Mouse (Mus musculus): ENCODE data around the gene Agap3. TPM values are rescaled to one million over a fixed set of nuclear protein-coding genes. Genes with fewer than 3 reads are reported as not detected.
A peak's percentile ranks its signal among the peaks of the same experiment; 100 is the strongest.

Gene Agap3
- total RNA-seq, 2 experiments from 2014 or later: 83.0 to 83.1 TPM

DNA sequence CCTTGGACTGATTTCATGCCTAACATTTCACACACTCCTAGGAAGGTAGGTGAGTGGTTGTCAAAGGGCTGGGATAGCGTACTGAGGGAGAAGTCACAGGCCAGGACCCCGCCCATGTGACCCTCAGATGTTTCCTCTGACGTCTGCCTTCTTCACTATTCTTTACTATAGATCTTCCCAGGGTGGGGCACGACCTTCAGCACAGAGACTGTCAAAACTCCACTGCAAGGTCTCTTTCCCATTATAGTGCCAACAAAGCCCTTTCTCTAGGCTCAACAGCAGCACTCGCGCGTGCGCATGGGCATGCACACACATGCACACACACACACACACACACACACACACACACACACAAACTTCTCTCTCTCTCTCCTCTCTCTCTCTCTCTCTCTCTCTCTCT, 71.8 kb downstream of the Agap3 start:
- no peak for DNase-seq

DNA sequence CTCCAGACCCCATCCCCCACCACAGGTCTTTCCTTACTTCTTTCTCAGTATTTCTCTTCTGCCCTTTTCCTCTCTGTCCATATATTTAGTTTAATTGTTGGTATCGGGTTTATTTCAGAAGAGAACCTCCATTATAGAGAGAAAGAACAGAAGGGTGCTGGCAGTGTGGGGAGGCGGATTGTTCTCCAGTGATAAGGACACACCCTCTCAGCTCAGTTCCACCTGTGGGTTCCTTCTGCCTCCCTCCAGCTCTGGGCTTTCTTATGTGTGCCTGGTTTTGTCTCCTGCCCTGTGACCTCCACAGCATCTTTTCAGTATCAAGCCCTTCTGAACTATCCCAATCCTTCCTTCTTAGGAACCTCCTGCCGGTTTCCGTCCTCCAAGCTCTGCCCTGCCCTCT, 72.5 kb downstream of the Agap3 start:
- DNase-seq: no peak

DNA sequence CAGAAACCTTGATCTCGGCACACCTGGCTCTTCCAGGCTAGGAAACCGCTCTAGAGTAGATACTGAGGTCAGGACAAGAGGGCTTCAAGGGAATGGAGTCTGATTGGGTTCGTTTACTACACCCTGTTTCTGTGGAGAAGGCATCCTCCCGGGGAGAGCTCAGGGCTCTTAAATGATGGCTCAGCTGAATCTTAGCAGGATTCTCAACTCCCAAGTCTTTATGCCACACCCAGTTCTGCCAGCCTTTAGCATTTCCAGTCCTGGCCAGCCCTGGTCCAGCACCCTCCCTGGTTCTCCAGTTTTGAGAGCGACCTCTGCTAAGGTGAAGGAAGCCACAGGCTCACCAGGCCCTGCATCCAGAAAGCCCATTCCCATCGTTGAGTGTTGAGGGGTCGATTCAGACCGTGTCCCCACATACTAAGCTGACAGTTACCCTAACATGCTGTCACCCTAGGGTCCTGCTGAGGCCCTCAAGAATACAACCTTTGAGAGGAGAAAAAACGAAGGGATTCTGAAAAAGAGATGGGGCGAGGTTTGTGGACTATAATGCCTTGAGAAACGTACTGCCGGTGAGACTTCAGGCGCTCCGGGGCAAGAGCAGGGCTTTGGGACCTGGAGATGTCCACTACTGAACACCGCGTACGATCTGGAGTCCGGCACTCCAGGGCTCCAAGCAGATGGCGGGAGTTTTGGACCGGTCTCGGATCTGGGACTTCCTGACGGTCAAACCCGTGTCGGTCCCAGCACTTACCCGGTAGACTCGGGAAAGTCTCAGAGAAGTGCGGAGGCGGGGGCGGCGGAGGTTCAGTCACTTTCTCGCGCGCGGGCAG, 73.6 kb downstream of the Agap3 start:
- no peak for DNase-seq

DNA sequence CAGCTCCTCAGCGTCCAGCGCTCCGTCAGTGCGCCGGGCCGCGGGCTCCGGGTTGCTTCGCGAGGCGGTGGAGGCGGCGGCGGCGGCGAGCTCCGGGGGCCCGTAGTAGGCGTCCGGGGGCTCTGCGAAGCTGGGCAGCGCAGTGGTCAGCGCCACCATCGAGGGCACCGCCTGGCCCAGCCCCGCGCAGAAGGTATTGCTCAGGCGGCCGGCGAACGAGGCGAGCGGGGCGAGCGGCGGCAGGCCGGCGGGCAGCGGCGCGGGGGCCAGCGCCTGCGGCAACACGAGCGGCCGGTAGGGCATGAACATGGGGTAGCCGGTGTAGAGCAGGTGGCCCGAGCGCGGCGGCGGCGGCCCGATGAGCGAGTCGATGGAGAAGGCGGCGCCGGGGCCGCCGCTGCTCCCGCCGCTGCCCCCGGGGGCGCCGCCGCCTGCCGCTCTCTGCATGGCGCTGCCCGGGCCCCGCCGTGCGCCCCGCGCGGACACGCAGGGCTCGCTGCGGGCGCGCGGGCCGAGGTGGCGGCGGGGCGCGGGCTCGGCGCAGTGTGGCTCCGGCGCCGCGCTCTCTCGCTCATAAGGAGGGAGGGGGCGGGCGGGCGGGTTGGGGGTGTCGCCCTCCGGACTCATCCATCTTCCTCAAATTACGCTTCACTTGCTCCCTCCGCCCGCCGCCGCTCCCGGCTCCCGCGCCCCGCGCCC, 74.4 kb downstream of the Agap3 start:
- DNase-seq: peak in 1 of 2 experiments; percentile 22

DNA sequence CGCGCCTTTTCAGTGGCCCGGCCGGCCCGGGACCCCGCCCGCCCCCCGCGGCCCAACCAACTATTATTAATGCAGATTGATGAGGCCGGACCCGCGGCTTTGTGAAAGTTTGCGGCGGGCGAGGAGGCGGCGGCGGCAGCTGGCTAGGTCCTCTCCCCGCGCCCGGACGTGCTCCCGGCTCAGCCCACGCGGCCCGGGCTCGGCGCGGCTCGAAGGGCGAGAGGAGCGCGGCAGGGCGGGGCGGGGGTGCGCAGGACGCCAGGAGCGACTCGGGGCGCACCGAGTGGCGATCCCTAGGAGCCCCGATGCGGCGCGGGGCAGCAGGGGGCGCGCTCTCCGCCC, 74.9 kb downstream of the Agap3 start, which contains the start of gene Gbx1:
Gbx1 (minus strand) TSS at position 314 of the 342 bp plus-strand sequence.
- DNase-seq: peak; percentile 58 to 65

DNA sequence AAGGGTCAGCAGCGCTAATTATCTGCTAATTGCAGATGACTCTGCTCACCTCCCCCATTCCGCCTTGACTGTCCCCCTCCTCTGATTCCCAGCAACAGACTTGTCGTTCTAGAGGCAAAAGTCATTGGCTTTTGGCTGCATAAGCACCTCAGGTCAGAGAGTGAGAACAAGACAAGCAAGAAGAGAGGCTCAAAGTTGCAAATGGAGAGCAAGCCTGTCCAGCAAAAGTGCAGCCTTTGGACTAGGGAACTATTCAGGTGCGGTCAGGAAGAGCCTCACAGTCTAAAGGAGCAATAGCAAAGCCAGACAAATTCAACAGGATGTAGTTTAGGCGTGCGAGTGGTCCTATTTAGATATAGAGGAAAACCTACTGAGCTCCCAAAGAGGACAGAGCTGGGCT, 75.8 kb downstream of the Agap3 start:
- no peak for DNase-seq

DNA sequence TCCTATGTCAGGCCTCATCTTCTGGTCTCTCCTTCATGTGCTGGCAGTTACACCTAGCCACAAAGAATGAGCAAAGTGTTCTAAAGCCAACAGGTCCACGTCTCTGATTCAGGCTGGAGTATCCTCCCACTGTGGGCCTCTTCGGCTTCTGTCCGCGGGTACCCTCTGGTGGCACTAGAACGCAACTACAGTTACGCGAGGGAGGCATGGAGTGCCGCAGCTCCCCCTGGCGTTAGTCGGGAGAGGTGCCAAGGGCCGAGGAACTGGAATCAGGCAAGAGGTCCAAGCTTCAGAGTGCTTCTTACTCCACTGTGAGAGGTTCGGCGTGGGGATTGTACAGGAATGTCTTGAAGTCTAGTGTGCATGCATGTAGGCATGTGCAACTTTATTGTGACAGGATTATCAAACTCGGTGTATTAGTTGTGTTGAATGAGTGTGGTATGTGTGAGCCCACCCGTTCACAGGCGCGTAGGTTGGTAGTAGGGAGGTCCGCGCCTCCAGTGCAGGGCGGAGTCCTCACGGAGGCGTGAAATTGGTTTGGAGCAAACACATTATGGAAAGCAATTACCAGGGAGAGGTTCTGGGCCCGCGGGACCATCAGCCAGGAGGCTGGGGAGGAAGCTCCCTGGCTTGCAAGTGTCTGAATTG, 78.2 kb downstream of the Agap3 start:
- peak; percentile 93 to 94 for DNase-seq

DNA sequence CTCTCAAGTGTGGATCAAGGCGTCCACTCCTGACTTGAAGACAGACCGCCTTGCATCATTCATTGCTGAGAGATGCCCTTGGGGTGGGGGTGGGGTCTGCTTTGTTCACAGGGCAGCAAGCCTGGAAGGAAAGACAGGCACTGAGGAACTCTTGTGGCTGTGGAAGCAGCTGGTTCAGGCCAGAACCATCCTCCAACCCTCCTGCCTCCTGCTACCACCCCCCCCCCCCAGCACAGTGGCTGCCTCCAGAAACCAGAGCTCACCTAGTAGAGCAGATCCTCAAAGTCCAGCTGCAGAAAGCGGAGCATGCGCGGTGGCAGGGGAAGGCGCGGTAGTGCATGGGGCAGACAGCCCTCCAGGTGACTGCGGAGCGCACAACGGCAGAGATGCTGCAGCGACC, 81.4 kb downstream of the Agap3 start:
- DNase-seq: no peak

DNA sequence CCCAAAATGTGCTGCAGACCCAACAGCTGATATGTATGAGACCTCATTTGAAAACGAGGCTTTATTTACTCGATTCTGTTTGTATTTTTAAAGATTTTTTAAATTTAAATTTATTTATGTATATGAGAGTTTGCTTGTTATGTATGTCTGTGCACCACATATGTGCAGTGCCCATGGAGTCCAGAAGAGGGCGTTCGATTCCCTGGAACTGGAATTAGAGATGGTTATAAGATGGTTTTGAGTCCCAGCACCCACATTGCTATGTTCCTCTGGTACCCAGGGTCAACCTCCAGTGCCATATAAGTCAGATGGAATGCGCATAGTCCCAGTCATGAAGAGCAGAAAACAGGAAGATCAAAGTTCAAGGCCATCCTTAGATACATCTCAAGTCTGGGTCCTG, 82.3 kb downstream of the Agap3 start:
- DNase-seq: no peak

DNA sequence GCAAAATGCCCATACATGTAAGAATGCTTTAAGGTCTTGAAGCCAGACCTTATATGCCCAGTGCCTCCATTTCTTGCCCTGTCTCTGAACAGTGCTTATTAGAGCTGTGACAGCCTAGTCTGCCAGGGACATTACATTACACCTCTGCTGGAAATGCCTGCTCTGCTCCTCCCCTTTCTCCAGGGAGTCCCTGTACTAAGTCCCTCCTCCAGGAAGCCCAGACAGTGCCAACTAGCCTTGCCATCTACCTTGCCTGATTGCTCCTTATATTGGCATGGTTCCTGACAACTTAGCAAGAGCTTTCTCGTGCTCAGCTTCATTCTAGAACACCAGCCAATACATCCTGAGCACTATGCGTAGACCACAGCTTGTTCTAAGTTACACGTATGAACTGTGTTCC, 83.8 kb downstream of the Agap3 start:
- no peak for DNase-seq

DNA sequence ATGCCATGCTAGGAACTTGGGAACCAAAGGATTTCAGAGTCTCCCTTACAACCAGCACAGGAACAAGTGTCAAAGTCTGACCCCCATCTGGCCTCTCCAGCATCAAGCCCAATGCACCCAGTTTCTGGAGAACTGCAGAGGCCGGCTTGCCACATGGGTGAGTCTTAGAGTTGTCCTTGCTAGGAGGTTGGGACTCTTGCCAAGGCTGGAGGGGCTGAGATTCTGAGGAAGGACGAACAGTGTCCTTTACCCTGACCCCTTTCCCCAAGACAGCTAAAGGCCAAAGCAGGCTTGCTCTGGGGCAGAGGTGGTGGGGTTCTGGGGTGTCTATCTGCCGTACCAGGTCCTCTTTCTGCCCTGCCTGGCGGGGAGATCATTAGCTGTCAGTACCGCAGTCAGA, 84.5 kb downstream of the Agap3 start:
- peak; percentile 23 to 67 for DNase-seq

DNA sequence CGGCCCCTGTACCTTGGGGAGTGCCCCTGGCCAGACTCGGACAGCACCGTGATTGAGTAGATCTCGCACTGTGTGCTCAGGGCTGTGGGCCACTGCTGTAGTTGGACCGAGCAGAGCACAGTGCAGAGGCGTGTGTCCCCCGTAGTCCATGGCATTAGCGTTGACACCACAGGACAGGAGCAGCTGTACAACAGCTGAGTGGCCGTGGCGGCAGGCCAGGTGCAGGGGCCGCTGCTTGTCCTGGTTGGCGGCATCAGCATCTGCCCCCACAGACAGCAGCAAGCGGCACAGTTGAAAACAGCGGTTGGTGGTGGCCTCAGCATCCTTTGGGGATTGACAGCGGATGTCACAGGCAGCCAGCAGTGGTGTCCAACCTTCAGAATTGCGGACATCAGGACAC, 85.6 kb downstream of the Agap3 start:
- no peak for DNase-seq

DNA sequence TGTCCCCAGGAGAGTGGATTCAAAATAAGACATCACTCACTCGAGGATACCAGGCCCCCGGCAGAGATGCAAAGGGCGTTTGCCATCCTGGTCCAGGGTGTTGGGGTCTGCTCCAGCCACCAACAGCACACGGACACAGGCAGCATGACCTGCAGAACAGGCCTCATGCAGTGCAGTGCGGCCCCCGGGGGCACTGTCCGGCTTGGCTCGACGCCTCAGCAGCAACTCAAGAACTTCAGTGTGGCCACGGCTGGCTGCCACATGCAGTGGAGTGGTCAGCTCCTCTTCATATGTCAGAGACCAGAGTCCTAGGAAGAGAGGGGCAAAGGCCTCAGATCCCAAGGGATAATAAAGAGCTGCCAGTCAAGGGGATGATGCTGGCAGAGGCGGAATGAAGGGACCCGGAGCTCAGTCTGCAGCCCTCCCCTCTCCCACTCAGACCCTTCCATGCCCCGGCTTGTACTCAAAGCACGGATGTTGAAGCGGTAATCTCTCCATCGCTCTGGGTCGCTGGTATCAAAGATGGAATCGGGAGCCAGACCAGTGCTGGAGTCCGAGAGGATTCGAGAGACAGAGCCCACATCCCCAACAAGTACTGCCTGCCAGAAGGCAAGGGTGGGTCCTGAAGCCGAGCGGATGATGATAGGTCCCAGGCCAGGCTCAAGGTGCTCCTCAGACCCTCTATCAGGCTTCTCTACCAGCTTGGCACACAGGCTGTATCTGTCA, 87.8 kb downstream of the Agap3 start:
- DNase-seq: no peak

DNA sequence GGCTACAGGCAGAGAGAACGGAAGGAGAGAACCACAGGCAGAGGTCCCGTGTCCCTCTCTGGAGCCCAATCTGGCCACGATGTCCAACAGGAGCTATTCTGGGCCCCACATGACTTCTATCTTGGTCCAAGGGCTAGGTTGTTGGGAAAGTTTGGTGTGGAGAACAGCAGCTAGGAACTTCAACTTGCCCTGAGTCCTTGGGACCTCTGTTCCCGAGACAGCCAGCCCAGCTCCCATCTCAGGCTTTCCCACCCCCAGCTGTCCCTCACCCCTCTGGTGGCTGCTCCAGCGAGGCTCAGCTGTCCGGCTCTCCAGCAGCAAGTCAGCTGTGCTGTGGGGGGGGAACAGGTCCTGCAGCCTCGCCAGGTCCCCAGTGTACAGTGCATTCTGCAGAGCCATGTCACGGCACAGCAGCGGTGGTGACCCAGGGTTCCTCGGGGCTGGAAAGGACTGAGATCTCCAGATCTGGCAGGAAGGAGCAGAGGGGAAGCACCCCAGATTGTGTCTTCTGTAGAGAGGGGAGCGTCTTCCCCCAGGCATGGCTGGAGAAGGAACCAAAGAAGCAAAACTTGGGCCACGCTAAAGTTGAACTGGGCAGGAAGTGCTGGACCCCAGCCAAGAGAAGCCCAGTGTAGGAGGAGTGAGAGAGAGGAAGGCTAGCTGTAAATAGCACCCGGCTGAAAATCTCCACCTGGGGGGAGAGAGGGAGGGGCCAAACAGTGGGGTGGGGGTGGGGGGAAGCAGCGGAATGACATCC, 88.6 kb downstream of the Agap3 start, which contains the start of gene Asb10:
Asb10 (minus strand) TSS at position 592 of the 757 bp plus-strand sequence.
- DNase-seq: peak; percentile 55 to 71

DNA sequence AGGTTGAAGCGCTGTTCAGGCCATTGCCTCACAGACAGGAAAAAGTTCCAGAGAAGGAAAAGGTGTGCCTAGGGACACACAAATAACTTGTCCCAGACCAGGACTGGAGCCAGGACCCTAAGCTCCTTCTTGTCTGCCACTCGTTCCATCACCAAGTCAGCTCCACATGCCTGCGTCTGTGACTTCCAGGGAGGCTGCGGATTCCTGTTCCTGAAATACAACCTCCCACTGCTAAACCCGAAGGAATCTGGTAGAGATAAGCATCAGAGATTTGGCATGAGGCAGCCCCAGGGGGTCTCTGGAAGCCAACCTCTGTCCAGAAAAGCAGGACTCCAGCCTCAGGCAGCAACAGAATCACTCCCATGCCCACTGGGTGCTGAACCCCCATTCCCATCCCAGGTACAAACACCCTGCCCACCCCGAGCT, 89.2 kb downstream of the Agap3 start:
- no peak for DNase-seq

DNA sequence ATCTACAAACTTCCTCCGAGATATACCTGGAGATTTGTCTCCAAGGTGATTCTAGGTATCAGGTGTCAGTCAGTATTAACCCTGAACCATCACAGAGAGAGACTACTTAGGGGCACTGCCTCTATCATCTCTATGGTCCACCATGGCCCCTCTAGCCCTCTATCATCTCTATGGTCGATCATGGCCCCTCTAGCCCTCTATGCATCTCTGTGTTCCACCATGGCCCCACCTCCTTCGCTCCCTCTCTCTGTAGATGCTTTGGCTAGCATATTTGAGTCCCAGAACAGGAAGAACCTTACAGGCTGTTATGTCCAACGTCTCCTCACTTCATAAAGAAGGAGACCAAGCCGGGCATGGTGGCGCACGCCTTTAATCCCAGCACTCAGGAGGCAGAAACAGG, 90.7 kb downstream of the Agap3 start:
- DNase-seq: no peak

DNA sequence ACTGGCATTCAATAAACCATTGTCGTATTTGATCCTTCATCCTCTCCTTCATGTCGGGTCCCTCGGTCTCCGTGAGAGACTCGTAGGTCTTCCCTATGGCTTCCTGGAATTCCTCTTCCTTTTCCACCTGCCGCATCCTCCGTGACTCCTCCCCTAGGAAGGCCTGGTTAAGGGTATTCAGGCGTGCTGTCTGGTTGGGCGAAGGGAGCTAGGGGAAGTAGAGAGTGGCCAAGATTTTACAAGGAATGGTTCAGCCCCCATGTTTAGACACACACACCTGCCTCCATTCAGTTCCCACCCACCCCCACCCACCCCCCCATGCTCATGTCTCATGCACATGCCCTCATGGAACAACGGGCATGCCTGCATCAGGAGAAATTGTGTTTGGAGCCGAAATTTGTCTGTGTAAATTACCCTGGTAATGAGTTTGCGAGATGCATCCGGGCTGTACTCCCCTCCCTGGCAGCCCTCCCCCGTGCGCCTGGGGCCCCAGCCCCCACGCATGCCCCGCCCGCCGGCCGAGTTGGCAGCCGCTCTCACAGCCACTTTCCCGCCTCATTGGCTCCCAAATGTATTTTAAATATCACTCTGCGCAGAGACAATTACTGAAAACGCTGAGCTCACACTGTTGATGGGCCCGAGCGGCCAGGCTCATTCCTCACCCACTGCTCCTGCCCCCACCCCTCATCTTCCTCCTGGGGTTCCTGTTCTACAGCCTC, 98.8 kb downstream of the Agap3 start:
- DNase-seq: peak in 1 of 2 experiments; percentile 15

DNA sequence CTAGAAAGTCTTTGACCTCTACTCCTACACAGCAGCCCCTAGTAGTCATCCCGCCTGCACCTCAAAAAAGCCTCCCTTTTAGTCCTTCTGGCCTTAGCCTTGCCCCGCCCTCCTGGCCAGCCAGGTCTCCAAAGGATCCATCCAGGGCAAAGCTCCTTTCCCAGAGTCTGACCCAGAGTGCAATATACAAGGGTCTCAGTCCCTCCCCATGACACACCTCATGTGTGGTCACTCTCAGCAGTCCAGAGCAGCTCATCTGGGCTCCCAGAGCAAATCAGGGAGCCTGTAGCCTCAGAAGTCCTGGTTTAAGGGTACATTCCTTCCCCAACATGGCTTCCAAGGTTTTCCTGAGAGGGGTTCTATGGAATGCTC, 99.3 kb downstream of the Agap3 start:
- DNase-seq: no peak

Data from adrenal gland, postnatal 36 days (tissue).